Mouse (Mus musculus) midbrain, embryonic 15.5 days (tissue): ENCODE results near the gene Ggta1. TPM values are rescaled to one million over a fixed set of nuclear protein-coding genes. Genes with fewer than 3 reads are reported as not detected.

Experiments
- ATAC-seq: fragments of 200-750 bp; cut with Nextera tagmentation; replicated peaks from 2 replicates; pipeline ENCODE4 v1.8.0; 2017; ENCODE audit warnings: moderate TSS enrichment
- H3K27ac ChIP-seq: fragments of 300-500 bp; sonication (generic); 2 replicates; pipeline ENCODE4 v1.5.1; 2015; ENCODE audit warnings: mild to moderate bottlenecking, inconsistent platforms
- H3K27me3 ChIP-seq: fragments of 300-500 bp; sonication (generic); replicated peaks from 2 replicates; pipeline ENCODE4 v1.6.1; 2015; ENCODE audit warnings: inconsistent platforms
- H3K36me3 ChIP-seq: fragments of 300-500 bp; sonication (generic); replicated peaks from 2 replicates; pipeline ENCODE4 v1.6.1; 2015; ENCODE audit warnings: inconsistent platforms
- H3K4me1 ChIP-seq: fragments of 300-500 bp; sonication (generic); 2 replicates; pipeline ENCODE4 v1.6.1; 2015; ENCODE audit warnings: inconsistent platforms
- H3K4me2 ChIP-seq: fragments of 300-500 bp; sonication (generic); 2 replicates; pipeline ENCODE4 v1.6.1; 2015; ENCODE audit warnings: inconsistent platforms, mild to moderate bottlenecking, moderate library complexity
- H3K4me3 ChIP-seq: fragments of 300-500 bp; sonication (generic); 2 replicates; pipeline ENCODE4 v1.5.1; 2015; ENCODE audit warnings: mild to moderate bottlenecking, inconsistent platforms
- H3K9ac ChIP-seq: fragments of 300-500 bp; sonication (generic); 2 replicates; pipeline ENCODE4 v1.6.1; 2015; ENCODE audit warnings: mild to moderate bottlenecking, inconsistent platforms
- H3K9me3 ChIP-seq: fragments of 300-500 bp; sonication (generic); 2 replicates; pipeline ENCODE4 v1.6.1; 2016; ENCODE audit warnings: inconsistent platforms
- WGBS: fragments of 180-500 bp; shearing (Covaris S2); methylation state at CpG from one replicate; pipeline ENCODE4 v1.1.7; 2015; ENCODE audit warnings: mixed read lengths; 5-methylcytosine and 5-hydroxymethylcytosine counted together
- polyA plus RNA-seq: library from polyadenylated mRNA; unstranded; fragments of >200 nt; fragmentation: Nextera tagmentation; extraction: Ambion mirVana; gene quantifications from 2 replicates; pipeline ENCODE4 v1.2.1, GENCODE M21; 2015

Ggta1 gene
- polyA plus RNA-seq, 1 experiment from 2014 or later = 6.3 TPM

GRCm38 (mm10) chr2:35420681-35421080, 42.4 kb downstream of the Ggta1 start:
- H3K36me3 ChIP-seq = no peaks in the 10 kb centered on the region
- no peak for ATAC-seq
- 78% methylated on average over 1 of the region's 1 CpGs for WGBS
- no peak overlapping the region for H3K4me3 ChIP-seq
- H3K4me2 ChIP-seq = no peak overlapping the region
- H3K9me3 ChIP-seq = no peaks in the 10 kb centered on the region
- no peak overlapping the region for H3K27ac ChIP-seq
- H3K9ac ChIP-seq = no peak overlapping the region
- no peaks in the 10 kb centered on the region for H3K27me3 ChIP-seq
- no peaks in the 10 kb centered on the region for H3K4me1 ChIP-seq

- H3K4me3 ChIP-seq = no peak overlapping the region
- no peaks in the 10 kb centered on the region for H3K4me1 ChIP-seq
- 98% methylated on average over 2 of the region's 2 CpGs for WGBS
- no peaks in the 10 kb centered on the region for H3K27me3 ChIP-seq
- ATAC-seq = no peak
- H3K36me3 ChIP-seq = no peaks in the 10 kb centered on the region
- H3K4me2 ChIP-seq = no peak overlapping the region
- H3K9me3 ChIP-seq = no peaks in the 10 kb centered on the region
- no peak overlapping the region for H3K9ac ChIP-seq
- no peak overlapping the region for H3K27ac ChIP-seq
Observed at GRCm38 (mm10) chr2:35419671-35420070, 43.4 kb downstream of the Ggta1 start.

- Histone ChIP-seq H3K4me1 (no peaks in the 10 kb centered on the region), H3K9ac (no peak overlapping the region), H3K27ac (no peak overlapping the region), H3K36me3 (no peaks in the 10 kb centered on the region), H3K4me3 (no peak overlapping the region), H3K27me3 (no peaks in the 10 kb centered on the region), H3K4me2 (no peak overlapping the region), H3K9me3 (no peaks in the 10 kb centered on the region)
- WGBS = over 99% methylated on average over 4 of the region's 4 CpGs
- ATAC-seq = no peak
Observed at GRCm38 (mm10) chr2:35419243-35419642, 43.8 kb downstream of the Ggta1 start.

GRCm38 (mm10) chr2:35417231-35417630, 45.8 kb downstream of the Ggta1 start:
- no peaks in the 10 kb centered on the region for H3K4me1 ChIP-seq
- WGBS = 76% methylated on average over 1 of the region's 1 CpGs
- no peak overlapping the region for H3K4me2 ChIP-seq
- H3K9me3 ChIP-seq = no peaks in the 10 kb centered on the region
- no peaks in the 10 kb centered on the region for H3K36me3 ChIP-seq
- H3K9ac ChIP-seq = no peak overlapping the region
- ATAC-seq = no peak
- H3K27ac ChIP-seq = no peak overlapping the region
- no peak overlapping the region for H3K4me3 ChIP-seq
- H3K27me3 ChIP-seq = no peaks in the 10 kb centered on the region

GRCm38 (mm10) chr2:35416473-35416872, 46.6 kb downstream of the Ggta1 start:
- Histone ChIP-seq H3K27ac (no peak overlapping the region), H3K36me3 (no peaks in the 10 kb centered on the region), H3K4me1 (no peaks in the 10 kb centered on the region), H3K9me3 (no peaks in the 10 kb centered on the region), H3K27me3 (no peaks in the 10 kb centered on the region), H3K9ac (no peak overlapping the region), H3K4me3 (no peak overlapping the region), H3K4me2 (no peak overlapping the region)
- 88% methylated on average over 6 of the region's 6 CpGs for WGBS
- ATAC-seq = no peak

GRCm38 (mm10) chr2:35412810-35413209, 50.2 kb downstream of the Ggta1 start:
- no peak overlapping the region for H3K4me3 ChIP-seq
- H3K4me2 ChIP-seq = no peak overlapping the region
- no peak for ATAC-seq
- no peak overlapping the region for H3K27ac ChIP-seq
- H3K4me1 ChIP-seq = no peaks in the 10 kb centered on the region
- no peaks in the 10 kb centered on the region for H3K27me3 ChIP-seq
- WGBS = 87% methylated on average over 3 of the region's 3 CpGs
- H3K9ac ChIP-seq = no peak overlapping the region
- H3K9me3 ChIP-seq = no peaks in the 10 kb centered on the region
- no peaks in the 10 kb centered on the region for H3K36me3 ChIP-seq

- Histone ChIP-seq H3K4me1 (no peaks in the 10 kb centered on the region), H3K36me3 (no peaks in the 10 kb centered on the region), H3K4me3 (no peak overlapping the region), H3K27me3 (no peaks in the 10 kb centered on the region), H3K27ac (no peak overlapping the region), H3K9me3 (no peaks in the 10 kb centered on the region), H3K4me2 (no peak overlapping the region), H3K9ac (no peak overlapping the region)
- ATAC-seq = no peak
- 76% methylated on average over 2 of the region's 2 CpGs for WGBS
Observed at GRCm38 (mm10) chr2:35412246-35412645, 50.8 kb downstream of the Ggta1 start.

- no peaks in the 10 kb centered on the region for H3K36me3 ChIP-seq
- ATAC-seq = no peak
- WGBS = 82% methylated on average over 10 of the region's 10 CpGs
- H3K9me3 ChIP-seq = no peaks in the 10 kb centered on the region
- no peak overlapping the region for H3K9ac ChIP-seq
- H3K4me2 ChIP-seq = no peak overlapping the region
- H3K27ac ChIP-seq = no peak overlapping the region
- H3K4me1 ChIP-seq = no peaks in the 10 kb centered on the region
- no peak overlapping the region for H3K4me3 ChIP-seq
- no peaks in the 10 kb centered on the region for H3K27me3 ChIP-seq
Observed at GRCm38 (mm10) chr2:35411640-35412190, 51.3 kb downstream of the Ggta1 start.

- no peaks in the 10 kb centered on the region for H3K36me3 ChIP-seq
- no peaks in the 10 kb centered on the region for H3K27me3 ChIP-seq
- no peak overlapping the region for H3K9ac ChIP-seq
- H3K4me3 ChIP-seq = no peak overlapping the region
- ATAC-seq = no peak
- H3K9me3 ChIP-seq = no peaks in the 10 kb centered on the region
- H3K4me2 ChIP-seq = no peak overlapping the region
- 91% methylated on average over 6 of the region's 6 CpGs for WGBS
- H3K4me1 ChIP-seq = no peaks in the 10 kb centered on the region
- H3K27ac ChIP-seq = no peak overlapping the region
Observed at GRCm38 (mm10) chr2:35409466-35409865, 53.6 kb downstream of the Ggta1 start.

- H3K4me3 ChIP-seq = no peak overlapping the region
- no peak overlapping the region for H3K4me2 ChIP-seq
- H3K36me3 ChIP-seq = no peaks in the 10 kb centered on the region
- no peak overlapping the region for H3K9ac ChIP-seq
- ATAC-seq = no peak
- H3K27me3 ChIP-seq = no peaks in the 10 kb centered on the region
- H3K27ac ChIP-seq = no peak overlapping the region
- H3K4me1 ChIP-seq = no peaks in the 10 kb centered on the region
- 81% methylated on average over 5 of the region's 5 CpGs for WGBS
- H3K9me3 ChIP-seq = no peaks in the 10 kb centered on the region
Observed at GRCm38 (mm10) chr2:35408409-35409110, 54.5 kb downstream of the Ggta1 start.

GRCm38 (mm10) chr2:35407878-35408277, 55.2 kb downstream of the Ggta1 start:
- WGBS = 80% methylated on average over 7 of the region's 7 CpGs

GRCm38 (mm10) chr2:35407266-35407665, 55.8 kb downstream of the Ggta1 start:
- Histone ChIP-seq H3K9ac (no peak overlapping the region), H3K27me3 (no peaks in the 10 kb centered on the region), H3K4me1 (no peaks in the 10 kb centered on the region), H3K27ac (no peak overlapping the region), H3K9me3 (no peaks in the 10 kb centered on the region), H3K4me3 (no peak overlapping the region), H3K36me3 (no peaks in the 10 kb centered on the region), H3K4me2 (no peak overlapping the region)
- no peak for ATAC-seq
- WGBS = 79% methylated on average over 6 of the region's 6 CpGs

More at GRCm38 (mm10) chr2:35407878-35408277, 55.2 kb downstream of the Ggta1 start:
- H3K36me3 ChIP-seq = no peaks in the 10 kb centered on the region
- no peaks in the 10 kb centered on the region for H3K4me1 ChIP-seq
- no peak overlapping the region for H3K9ac ChIP-seq
- no peaks in the 10 kb centered on the region for H3K9me3 ChIP-seq
- H3K27me3 ChIP-seq = no peaks in the 10 kb centered on the region
- ATAC-seq = no peak
- no peak overlapping the region for H3K27ac ChIP-seq
- H3K4me2 ChIP-seq = no peak overlapping the region
- H3K4me3 ChIP-seq = no peak overlapping the region

GRCm38 (mm10) chr2:35406611-35407010, 56.4 kb downstream of the Ggta1 start:
- Histone ChIP-seq H3K9me3 (no peaks in the 10 kb centered on the region), H3K4me1 (no peaks in the 10 kb centered on the region), H3K9ac (no peak overlapping the region), H3K27ac (no peak overlapping the region), H3K4me3 (no peak overlapping the region), H3K36me3 (no peaks in the 10 kb centered on the region), H3K27me3 (no peaks in the 10 kb centered on the region), H3K4me2 (no peak overlapping the region)
- no peak for ATAC-seq
- 65% methylated on average over 1 of the region's 1 CpGs for WGBS
